Mouse (Mus musculus): ENCODE data around the gene Litaf.

The Litaf gene

GRCm38 (mm10) chr16:10956938-10957685 lies 108.8 kb downstream of the Litaf start:
- DNase-seq (ENCODE audit: low spot score): no peak

- DNase-seq (ENCODE audit: low spot score): no peak
Observed at GRCm38 (mm10) chr16:10955078-10955477, 110.9 kb downstream of the Litaf start.

GRCm38 (mm10) chr16:10952881-10953280 lies 113.1 kb downstream of the Litaf start:
- no peak for DNase-seq (ENCODE audit: low spot score)

GRCm38 (mm10) chr16:10952071-10952470 lies 113.9 kb downstream of the Litaf start:
- no peak for DNase-seq (ENCODE audit: low spot score)

GRCm38 (mm10) chr16:10951581-10951980 lies 114.4 kb downstream of the Litaf start:
- no peak for DNase-seq (ENCODE audit: low spot score)

- no peak for DNase-seq (ENCODE audit: low spot score)
Observed at GRCm38 (mm10) chr16:10950539-10950938, 115.4 kb downstream of the Litaf start.

- no peak for DNase-seq (ENCODE audit: low spot score)
Observed at GRCm38 (mm10) chr16:10947724-10948123, 118.2 kb downstream of the Litaf start.

- DNase-seq (ENCODE audit: low spot score): no peak
Observed at GRCm38 (mm10) chr16:10945381-10946127, 120.4 kb downstream of the Litaf start.

- no peak for DNase-seq (ENCODE audit: low spot score)
Observed at GRCm38 (mm10) chr16:10944545-10944944, 121.4 kb downstream of the Litaf start.

- no peak for DNase-seq (ENCODE audit: low spot score)
Observed at GRCm38 (mm10) chr16:10943257-10943656, 122.7 kb downstream of the Litaf start.

- DNase-seq (ENCODE audit: low spot score): no peak
Observed at GRCm38 (mm10) chr16:10940661-10941060, 125.3 kb downstream of the Litaf start.

GRCm38 (mm10) chr16:10939932-10940331 lies 126.0 kb downstream of the Litaf start:
- no peak for DNase-seq (ENCODE audit: low spot score)

- no peak for DNase-seq (ENCODE audit: low spot score)
Observed at GRCm38 (mm10) chr16:10937497-10937896, 128.5 kb downstream of the Litaf start.

- DNase-seq (ENCODE audit: low spot score): no peak
Observed at GRCm38 (mm10) chr16:10936700-10937319, 129.1 kb downstream of the Litaf start.

- no peak for DNase-seq (ENCODE audit: low spot score)
Observed at GRCm38 (mm10) chr16:10934047-10934446, 131.9 kb downstream of the Litaf start.

- no peak for DNase-seq (ENCODE audit: low spot score)
Observed at GRCm38 (mm10) chr16:10933372-10933771, 132.6 kb downstream of the Litaf start.

GRCm38 (mm10) chr16:10927026-10927425 lies 138.9 kb downstream of the Litaf start:
- DNase-seq (ENCODE audit: low spot score): no peak

- no peak for DNase-seq (ENCODE audit: low spot score)
Observed at GRCm38 (mm10) chr16:10925591-10926180, 140.3 kb downstream of the Litaf start.

- no peak for DNase-seq (ENCODE audit: low spot score)
Observed at GRCm38 (mm10) chr16:10923561-10923960, 142.4 kb downstream of the Litaf start.

- DNase-seq (ENCODE audit: low spot score): no peak
Observed at GRCm38 (mm10) chr16:10919856-10920255, 146.1 kb downstream of the Litaf start.

GRCm38 (mm10) chr16:10916271-10916670 lies 149.7 kb downstream of the Litaf start:
- no peak for DNase-seq (ENCODE audit: low spot score)

- DNase-seq (ENCODE audit: low spot score): no peak
Observed at GRCm38 (mm10) chr16:10915066-10915465, 150.9 kb downstream of the Litaf start.

- DNase-seq (ENCODE audit: low spot score): no peak
Observed at GRCm38 (mm10) chr16:10911061-10911460, 154.9 kb downstream of the Litaf start.
